Comparison of ENCODE assay signal across 8 mouse cellular contexts in genomic region chr8:47939933-47940870, GRCm38 (mm10). TPM values are rescaled to one million over a fixed set of nuclear protein-coding genes. Genes with fewer than 3 reads are reported as not detected.
A peak's percentile ranks its signal among the peaks of the same experiment; 100 is the strongest.
DNase-seq lines count a peak whose midpoint lies in the region; ATAC-seq and TF ChIP-seq lines count a peak whose summit lies in the region.

No protein-coding gene starts in this region.

- H3K4me1 ChIP-seq in embryonic facial prominence, embryonic 12.5 days, result peaks cover 23% of the 10 kb centered on the region
- H3K4me1 ChIP-seq in embryonic facial prominence, embryonic 10.5 days, result peaks cover 24% of the 10 kb centered on the region
- peaks cover 20% of the 10 kb centered on the region for H3K4me1 ChIP-seq in limb, embryonic 12.5 days (replicated peaks)
- H3K4me1 ChIP-seq in limb, embryonic 10.5 days, result peaks cover 18% of the 10 kb centered on the region
- peaks cover 2% of the 10 kb centered on the region; the same call in 1 of the 2 replicates for H3K4me1 ChIP-seq in hindbrain, embryonic 16.5 days (ENCODE audit: control insufficient read depth, insufficient read depth, low read depth, low read length)
- H3K4me1 ChIP-seq in thymus, adult 2 months (replicated peaks; ENCODE audit: control insufficient read depth, insufficient read depth, low read length), result no peaks in the 10 kb centered on the region

- H3K4me2 ChIP-seq in embryonic facial prominence, embryonic 12.5 days (replicated peaks), result no peak overlapping the region
- no peak overlapping the region for H3K4me2 ChIP-seq in limb, embryonic 12.5 days
- H3K4me2 ChIP-seq in hindbrain, embryonic 16.5 days (ENCODE audit: low read length), result no peak overlapping the region

- WGBS in embryonic facial prominence, embryonic 12.5 days, result 76% methylated on average over 10 of the region's 10 CpGs
- 87% methylated on average over 10 of the region's 10 CpGs for WGBS in embryonic facial prominence, embryonic 10.5 days
- WGBS in limb, embryonic 12.5 days, result 74% methylated on average over 10 of the region's 10 CpGs
- 83% methylated on average over 10 of the region's 10 CpGs for WGBS in limb, embryonic 10.5 days
- WGBS in hindbrain, embryonic 16.5 days, result 87% methylated on average over 10 of the region's 10 CpGs
- WGBS in thymus, adult 2 months, result 86% methylated on average over 10 of the region's 10 CpGs

- peak overlapping the region; percentile 54; the same call in 1 of the 2 replicates for H3K27ac ChIP-seq in embryonic facial prominence, embryonic 12.5 days
- no peak overlapping the region; the same call in 1 of the 2 replicates for H3K27ac ChIP-seq in embryonic facial prominence, embryonic 10.5 days (replicated peaks)
- H3K27ac ChIP-seq in limb, embryonic 12.5 days, result peak overlapping the region; percentile 51
- H3K27ac ChIP-seq in limb, embryonic 10.5 days, result no peak overlapping the region; the same call in 1 of the 2 replicates
- peak overlapping the region; percentile 56; the same call in 1 of the 2 replicates for H3K27ac ChIP-seq in hindbrain, embryonic 16.5 days (ENCODE audit: low read depth, low read length)
- H3K27ac ChIP-seq in thymus, adult 2 months (ENCODE audit: control insufficient read depth, insufficient read depth, low read length), result no peak overlapping the region

- DNase-seq in embryonic facial prominence, embryonic 10.5 days (ENCODE audit: low spot score), result no peak
- DNase-seq in limb, embryonic 10.5 days (ENCODE audit: low spot score), result no peak
- DNase-seq in Muller cell, postnatal 12 days (ENCODE audit: inconsistent ontology term), result no peak
- DNase-seq in thymus, adult 2 months, result no peak

- TF ChIP-seq CTCF in thymus, adult 2 months (IDR thresholded peaks at IDR 0.05; ENCODE audit: borderline replicate concordance, control insufficient read depth, extremely low read depth, insufficient read depth, low read length, poor library complexity), result no peak

- H3K27me3 ChIP-seq in embryonic facial prominence, embryonic 12.5 days, result no peaks in the 10 kb centered on the region
- H3K27me3 ChIP-seq in embryonic facial prominence, embryonic 10.5 days (replicated peaks; ENCODE audit: low read depth, poor library complexity, severe bottlenecking), result no peaks in the 10 kb centered on the region
- no peaks in the 10 kb centered on the region for H3K27me3 ChIP-seq in limb, embryonic 12.5 days
- H3K27me3 ChIP-seq in limb, embryonic 10.5 days (ENCODE audit: low read depth, poor library complexity, severe bottlenecking), result no peaks in the 10 kb centered on the region
- no peaks in the 10 kb centered on the region for H3K27me3 ChIP-seq in hindbrain, embryonic 16.5 days (replicated peaks; ENCODE audit: control insufficient read depth, insufficient read depth, low read length)
- H3K27me3 ChIP-seq in thymus, adult 2 months (ENCODE audit: control insufficient read depth, insufficient read depth, low read length), result no peaks in the 10 kb centered on the region

- H3K4me3 ChIP-seq in embryonic facial prominence, embryonic 12.5 days, result no peak overlapping the region
- H3K4me3 ChIP-seq in embryonic facial prominence, embryonic 10.5 days, result no peak overlapping the region
- H3K4me3 ChIP-seq in limb, embryonic 12.5 days (replicated peaks), result no peak overlapping the region
- no peak overlapping the region for H3K4me3 ChIP-seq in limb, embryonic 10.5 days
- no peak overlapping the region for H3K4me3 ChIP-seq in hindbrain, embryonic 16.5 days (ENCODE audit: low read length)
- H3K4me3 ChIP-seq in thymus, adult 2 months (ENCODE audit: control insufficient read depth, insufficient read depth, low read length), result no peak overlapping the region

- no peak for ATAC-seq in embryonic facial prominence, embryonic 12.5 days (ENCODE audit: insufficient number of reproducible peaks, insufficient read depth, low FRiP score, low TSS enrichment)
- ATAC-seq in limb, embryonic 12.5 days (ENCODE audit: insufficient number of reproducible peaks, insufficient read depth, low FRiP score, low TSS enrichment, low read depth), result no peak
- no peak for ATAC-seq in hindbrain, embryonic 16.5 days
- ATAC-seq in megakaryocyte progenitor cell, adult 5-6 weeks (replicated peaks; ENCODE audit: poor library complexity), result peak; percentile 22; the same call in 1 of the 2 replicates

- H3K9ac ChIP-seq in embryonic facial prominence, embryonic 12.5 days, result no peak overlapping the region
- H3K9ac ChIP-seq in limb, embryonic 12.5 days (replicated peaks), result no peak overlapping the region
- H3K9ac ChIP-seq in hindbrain, embryonic 16.5 days (ENCODE audit: low read depth, low read length), result no peak overlapping the region

- no peaks in the 10 kb centered on the region for H3K9me3 ChIP-seq in embryonic facial prominence, embryonic 12.5 days
- H3K9me3 ChIP-seq in embryonic facial prominence, embryonic 10.5 days, result no peaks in the 10 kb centered on the region
- H3K9me3 ChIP-seq in limb, embryonic 12.5 days, result no peaks in the 10 kb centered on the region
- no peaks in the 10 kb centered on the region for H3K9me3 ChIP-seq in limb, embryonic 10.5 days (replicated peaks)
- H3K9me3 ChIP-seq in hindbrain, embryonic 16.5 days (ENCODE audit: control insufficient read depth, low read length), result no peaks in the 10 kb centered on the region

- TF ChIP-seq POLR2A in thymus, adult 2 months (IDR thresholded peaks at IDR 0.05; ENCODE audit: control insufficient read depth, extremely low read depth, insufficient read depth, low read length, poor library complexity), result no peak

- no peaks in the 10 kb centered on the region for H3K36me3 ChIP-seq in embryonic facial prominence, embryonic 12.5 days
- no peaks in the 10 kb centered on the region for H3K36me3 ChIP-seq in embryonic facial prominence, embryonic 10.5 days (replicated peaks)
- no peaks in the 10 kb centered on the region for H3K36me3 ChIP-seq in limb, embryonic 12.5 days
- no peaks in the 10 kb centered on the region for H3K36me3 ChIP-seq in limb, embryonic 10.5 days
- no peaks in the 10 kb centered on the region for H3K36me3 ChIP-seq in hindbrain, embryonic 16.5 days (ENCODE audit: control insufficient read depth, insufficient read depth, low read length)
- H3K36me3 ChIP-seq in thymus, adult 2 months (ENCODE audit: control insufficient read depth, insufficient read depth, low read length), result no peaks in the 10 kb centered on the region

RNA-seq across cellular contexts. Expression of gene Wwc2, which starts 50.5 kb away (rescaled TPM):
- 17.8 and 18.6 TPM in 2 replicates for polyA plus RNA-seq in embryonic facial prominence, embryonic 12.5 days (2016; fragmentation: Nextera tagmentation; extraction: Ambion mirVana)
- 10.6 and 11.1 TPM in 2 replicates for polyA plus RNA-seq in embryonic facial prominence, embryonic 10.5 days (2016; fragmentation: Nextera tagmentation; extraction: Ambion mirVana)
- polyA plus RNA-seq in limb, embryonic 12.5 days (2016; fragmentation: Nextera tagmentation; extraction: Ambion mirVana), result 17.0 and 17.6 TPM in 2 replicates
- 9.7 and 11.7 TPM in 2 replicates for polyA plus RNA-seq in limb, embryonic 10.5 days (2016; fragmentation: Nextera tagmentation; extraction: Ambion mirVana)
- 5.4 and 5.8 TPM in 2 replicates for polyA plus RNA-seq in hindbrain, embryonic 16.5 days (2015; fragmentation: Nextera tagmentation; extraction: Ambion mirVana)
- total RNA-seq in megakaryocyte progenitor cell, adult 5-6 weeks (2015), result 5.2 and 6.1 TPM in 2 replicates
- 5.6 and 6.3 TPM in 2 replicates for total RNA-seq in megakaryocyte progenitor cell, adult 5-6 weeks (2017)
- polyA plus RNA-seq in thymus, adult 2 months (2012; rRNA removed), result 1.8 and 2.0 TPM in 2 replicates

Comparison
In these comparisons a context has a peak if more than half of its experiments do, and no peak if none do; other contexts are left out.
1. H3K27ac ChIP-seq: peak in embryonic facial prominence, embryonic 12.5 days (single experiment), limb, embryonic 12.5 days (single experiment) and hindbrain, embryonic 16.5 days (single experiment); none in embryonic facial prominence, embryonic 10.5 days (single experiment), limb, embryonic 10.5 days (single experiment) and thymus, adult 2 months (single experiment).